Mouse (Mus musculus): Measurements from ENCODE around the gene Clstn1. TPM values are rescaled to one million over a fixed set of nuclear protein-coding genes. Genes with fewer than 3 reads are reported as not detected.
A peak's percentile ranks its signal among the peaks of the same experiment; 100 is the strongest.

Gene Clstn1
- total RNA-seq (2021) = 100 to 1,000 TPM; 747 to 821 TPM

DNA sequence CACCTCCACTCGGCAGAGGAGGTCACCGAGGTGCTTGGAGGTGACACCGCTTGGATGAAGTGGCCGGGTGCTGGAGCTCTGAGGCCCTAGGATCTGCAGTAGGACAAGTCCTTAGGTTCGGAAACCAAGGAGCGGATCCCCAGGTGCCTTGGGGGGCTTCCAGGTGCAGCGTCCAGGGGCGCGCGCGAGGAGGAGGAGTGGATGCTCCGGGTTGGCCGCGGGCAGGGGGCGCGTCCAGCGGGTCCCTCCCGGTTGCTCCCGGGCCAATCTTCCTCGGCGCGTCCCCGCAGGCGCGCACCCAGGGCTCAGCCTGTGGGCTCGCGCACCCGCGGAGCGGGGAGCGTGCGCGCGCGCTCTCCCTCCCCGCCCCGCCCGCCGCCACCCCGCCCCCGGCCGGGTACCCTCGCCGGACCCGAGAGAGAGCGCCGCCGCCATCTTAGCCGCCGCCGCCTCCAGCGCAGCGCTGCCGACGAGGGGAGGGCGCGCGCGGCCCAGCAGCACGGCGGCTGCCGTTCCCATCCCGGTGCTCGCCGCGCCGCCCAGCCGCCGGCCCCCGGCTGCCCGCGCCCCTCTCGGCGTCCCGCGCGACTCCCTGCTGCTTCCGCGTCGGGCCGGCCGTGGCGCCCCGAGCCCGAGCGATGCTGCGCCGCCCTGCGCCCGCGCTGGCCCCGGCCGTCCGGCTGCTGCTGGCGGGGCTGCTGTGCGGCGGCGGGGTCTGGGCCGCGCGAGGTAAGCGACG lies at the start of gene Clstn1:
Gene Clstn1, plus strand, starts transcription at position 425 of the 739 bp plus-strand sequence.
- peak; percentile 63 to 65 for DNase-seq

DNA sequence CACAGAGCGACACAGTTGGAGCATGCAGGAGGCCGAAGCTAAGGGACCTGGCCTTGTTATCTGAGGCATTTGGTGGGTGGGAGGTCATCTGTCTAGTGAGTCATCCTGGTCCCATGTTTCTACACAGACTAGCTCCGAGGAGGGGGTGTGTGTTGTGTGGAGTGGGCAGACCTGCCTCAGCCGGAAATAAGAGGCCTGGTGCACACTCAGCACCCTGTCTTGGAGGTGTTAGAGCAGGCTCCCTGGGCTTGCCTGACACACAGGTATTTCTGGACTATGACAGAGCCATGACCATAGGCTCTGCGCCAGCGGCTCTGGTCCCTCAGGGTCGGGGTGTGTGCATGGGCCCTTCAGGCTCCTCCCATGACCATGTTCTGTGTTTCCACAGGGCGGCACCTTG lies 46.8 kb upstream of the Clstn1 start:
- DNase-seq = no peak

DNA sequence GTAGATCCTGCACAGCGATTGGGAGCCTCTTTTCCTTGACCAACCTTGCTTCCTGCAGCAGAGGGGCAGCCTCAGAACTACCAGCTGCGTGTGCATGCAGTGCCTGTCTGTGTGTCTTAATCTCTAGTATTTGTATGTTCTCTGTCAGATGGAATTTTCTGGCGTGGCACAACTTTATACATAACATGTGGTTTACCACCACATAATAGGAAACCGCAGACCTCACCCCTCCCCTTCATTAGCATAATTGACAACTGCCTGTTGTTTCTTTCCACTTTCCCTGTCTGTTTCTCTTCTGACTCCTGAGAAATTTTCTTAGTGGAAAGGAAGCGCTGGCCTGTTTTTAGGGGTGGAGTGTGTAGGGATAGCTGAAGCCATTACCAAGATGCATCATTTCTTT lies 44.3 kb upstream of the Clstn1 start:
- no peak for DNase-seq

DNA sequence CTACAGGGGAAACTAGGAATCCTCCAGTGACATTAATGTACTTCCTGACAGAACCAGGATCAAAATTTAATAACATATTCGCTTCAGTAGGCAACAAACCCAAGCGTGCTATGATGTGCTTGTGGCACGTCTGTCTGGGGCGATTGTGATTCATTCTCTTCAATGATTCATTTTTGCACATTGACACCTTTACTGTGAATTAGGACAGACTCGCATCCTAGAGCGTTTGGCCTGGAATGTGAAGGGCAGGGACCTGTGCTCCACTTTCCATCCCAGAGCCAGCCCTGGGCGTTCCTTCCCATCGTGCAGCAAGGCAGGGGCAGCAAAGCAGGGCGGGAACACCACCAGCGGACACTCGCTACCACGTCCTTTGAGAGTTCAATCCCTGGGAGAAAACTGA lies 43.8 kb upstream of the Clstn1 start:
- DNase-seq = no peak

DNA sequence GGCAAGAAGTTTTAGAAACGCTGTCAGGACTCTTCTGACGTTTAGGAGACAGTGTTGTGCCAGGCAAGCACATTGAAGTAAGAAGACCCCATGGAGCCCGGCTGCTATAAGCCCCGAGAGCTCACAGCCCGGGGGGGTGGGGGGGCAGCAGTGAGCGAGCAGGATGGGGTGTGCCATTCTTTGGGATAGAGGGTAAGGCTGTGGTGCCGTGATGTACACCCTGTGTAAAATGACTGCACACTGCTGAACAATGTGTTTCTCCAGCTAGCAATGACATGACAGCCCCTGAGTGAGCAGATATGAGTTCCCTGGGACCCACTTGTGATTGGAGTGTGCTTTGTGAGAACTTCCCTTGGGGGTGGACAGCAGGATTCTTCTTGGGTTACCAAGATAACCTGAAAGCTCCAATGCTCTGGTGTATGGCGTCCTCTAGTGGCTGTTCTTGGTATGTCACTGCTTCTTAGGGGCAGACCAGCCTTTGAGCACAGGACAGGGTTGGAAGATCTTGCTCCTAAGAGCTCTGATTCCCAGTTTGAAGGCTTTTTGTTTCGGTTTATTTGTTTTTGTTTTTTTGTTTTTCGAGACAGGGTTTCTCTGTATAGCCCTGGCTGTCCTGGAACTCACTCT lies 43.2 kb upstream of the Clstn1 start:
- DNase-seq = peak; percentile 73 to 84

DNA sequence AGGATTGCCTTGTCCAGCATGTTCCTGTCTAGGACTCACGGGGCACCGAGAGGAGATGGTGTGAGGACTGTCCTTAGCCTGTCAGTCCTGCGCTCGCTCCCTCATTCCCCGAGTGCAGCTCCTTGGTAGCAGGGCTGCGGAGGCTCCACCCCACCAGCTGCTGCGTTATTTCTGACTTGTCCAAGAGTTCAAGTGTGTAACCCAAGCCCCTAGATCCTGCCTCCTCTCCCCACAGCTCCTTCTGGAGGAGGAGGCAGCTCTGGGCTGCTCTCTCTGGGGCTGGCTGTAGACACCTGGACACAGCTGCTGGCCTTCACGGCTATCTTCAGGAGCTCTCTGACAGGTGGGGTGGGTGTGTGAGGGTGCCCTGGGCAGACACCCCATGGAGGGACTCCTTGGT lies 41.4 kb upstream of the Clstn1 start:
- DNase-seq = no peak

DNA sequence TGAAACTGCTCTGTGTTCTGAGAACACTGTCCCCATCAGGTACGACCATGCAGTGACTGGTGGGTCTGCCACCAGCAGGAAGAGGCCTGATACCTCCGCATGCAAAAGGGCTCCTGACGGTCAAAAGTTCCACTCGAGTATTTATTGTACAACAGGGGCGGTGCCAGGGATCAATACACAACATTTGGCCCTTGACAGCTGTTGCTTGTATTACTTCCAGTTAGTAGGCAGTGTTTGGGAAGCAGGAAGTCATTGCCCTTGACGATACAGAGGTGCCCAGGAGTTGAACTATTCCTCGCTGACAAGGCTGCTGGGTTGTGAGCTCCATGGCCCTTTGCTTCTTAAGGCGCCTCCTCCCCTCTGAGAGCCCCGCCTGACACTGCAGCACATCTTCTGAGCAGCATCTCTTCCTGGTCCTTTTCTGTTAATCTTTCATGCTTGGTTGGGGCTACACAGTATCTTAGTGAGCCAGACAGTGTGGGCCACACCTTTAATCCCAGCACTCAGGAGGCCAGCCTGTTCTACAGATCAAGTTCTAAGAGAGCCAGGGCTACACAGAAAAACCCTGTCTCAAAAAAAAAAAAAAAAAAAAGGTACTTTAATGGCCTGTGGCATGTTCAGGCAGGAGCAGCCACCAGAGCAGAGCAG lies 39.3 kb upstream of the Clstn1 start:
- DNase-seq = no peak

DNA sequence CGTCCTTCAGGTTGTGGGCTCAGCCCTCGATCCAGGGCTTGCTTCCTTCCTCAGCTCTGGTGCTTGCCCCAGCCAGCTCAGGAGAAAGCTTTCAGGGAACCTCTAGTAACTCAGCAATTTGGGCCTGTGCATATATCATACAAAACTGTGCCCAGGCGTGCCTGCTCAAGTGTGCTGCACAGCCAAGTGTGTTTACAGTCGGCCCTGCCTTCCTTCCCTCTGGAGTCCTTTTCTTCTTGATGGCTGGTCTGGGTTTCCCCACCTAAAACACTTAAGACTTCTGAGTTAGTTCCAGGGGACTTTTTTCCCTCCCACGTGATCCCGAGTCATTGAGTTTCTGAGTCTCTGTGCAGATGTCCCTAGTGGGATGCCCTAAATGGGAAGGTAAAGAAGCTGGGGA lies 38.7 kb upstream of the Clstn1 start:
- no peak for DNase-seq

DNA sequence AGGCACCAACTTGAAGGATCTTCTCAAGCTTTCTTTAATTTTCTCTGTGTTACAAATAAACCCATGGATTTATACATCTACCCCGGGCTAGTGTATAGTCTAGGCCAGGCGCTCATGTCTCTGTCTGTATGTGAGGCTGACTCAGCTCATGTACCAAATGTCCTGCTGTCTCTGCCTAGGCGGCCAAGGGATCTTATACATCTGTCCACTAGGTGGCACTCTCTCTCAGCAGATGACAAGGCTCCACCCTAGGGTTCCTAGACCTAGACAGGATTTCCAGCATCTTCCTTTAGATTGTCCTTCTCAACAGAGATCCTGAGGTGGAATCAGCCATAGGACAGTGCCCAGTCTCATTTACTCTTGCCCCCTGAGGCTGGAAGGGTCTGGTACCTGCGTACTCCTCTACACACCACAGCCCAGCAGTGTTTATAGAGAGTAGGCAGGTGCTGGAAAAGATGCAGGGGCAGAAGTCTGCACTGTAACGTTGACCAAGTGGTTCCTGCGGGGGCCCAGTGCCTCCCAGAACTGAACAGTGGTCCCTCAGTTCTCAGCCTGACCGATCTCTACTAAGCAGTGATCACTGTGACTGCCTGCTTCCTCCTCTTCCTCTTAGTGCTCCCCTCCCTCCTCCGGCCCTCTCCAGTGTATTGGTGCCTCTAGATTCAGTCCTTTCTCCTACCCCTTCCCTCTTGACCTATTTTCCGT lies 36.9 kb upstream of the Clstn1 start:
- peak; percentile 81 to 83 for DNase-seq

DNA sequence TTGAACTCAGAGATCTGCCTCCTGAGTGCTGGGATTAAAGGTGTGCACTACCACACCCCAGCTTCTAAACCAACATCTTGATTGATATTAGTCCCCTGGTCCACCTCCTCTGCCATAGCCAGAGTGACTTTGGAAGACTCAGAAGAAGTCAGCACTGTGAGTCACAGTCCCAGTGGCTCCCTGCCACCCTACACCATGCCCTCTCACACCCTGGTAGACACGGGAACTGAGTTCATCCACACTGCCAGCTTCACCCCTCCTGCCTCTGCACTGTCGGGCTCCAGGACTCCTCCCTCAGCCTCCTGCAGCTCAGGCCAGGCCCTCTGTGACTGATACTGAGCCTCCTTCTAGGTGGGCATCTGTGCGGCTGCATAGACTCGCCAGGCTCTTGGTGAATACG lies 35.4 kb upstream of the Clstn1 start:
- no peak for DNase-seq

DNA sequence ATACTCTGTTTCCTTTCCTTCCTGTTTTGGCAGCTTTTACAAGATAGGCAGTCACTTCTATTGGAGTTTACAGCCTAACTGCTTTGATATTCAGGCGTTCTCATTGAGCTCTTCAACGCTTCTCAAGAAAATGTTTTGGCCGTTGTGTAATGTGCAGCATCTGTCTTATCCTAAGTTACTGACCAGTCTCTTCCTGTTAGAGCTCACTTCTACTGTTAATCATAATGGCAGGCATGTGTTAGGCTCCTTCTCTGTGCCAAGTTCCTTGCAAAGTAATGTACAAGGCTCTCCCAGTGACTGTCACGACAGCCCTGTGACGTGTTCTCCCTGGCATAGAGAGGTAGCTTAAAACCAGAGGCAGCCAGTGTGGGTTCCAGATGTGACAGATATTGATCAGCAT lies 34.6 kb upstream of the Clstn1 start:
- DNase-seq = no peak

DNA sequence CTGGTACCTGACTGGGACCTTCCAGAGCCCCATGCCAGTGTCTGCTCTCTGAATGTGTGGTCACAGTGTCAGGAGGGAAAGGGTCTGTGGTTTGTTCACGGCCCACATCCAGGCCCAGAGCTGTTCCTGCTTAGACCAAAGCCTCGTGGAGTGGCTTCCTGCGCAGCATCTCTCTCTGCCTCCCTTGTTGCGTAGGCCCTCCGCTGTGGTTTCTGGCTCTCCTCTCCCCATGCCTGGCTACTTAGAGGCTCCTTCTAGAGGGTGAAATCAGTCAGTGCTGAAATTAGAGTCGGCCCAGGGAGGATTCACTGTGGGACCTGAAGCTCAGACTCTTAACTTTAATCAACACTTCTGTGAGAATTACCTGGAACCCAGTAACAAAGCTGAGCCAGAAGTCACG lies 32.4 kb upstream of the Clstn1 start:
- no peak for DNase-seq

DNA sequence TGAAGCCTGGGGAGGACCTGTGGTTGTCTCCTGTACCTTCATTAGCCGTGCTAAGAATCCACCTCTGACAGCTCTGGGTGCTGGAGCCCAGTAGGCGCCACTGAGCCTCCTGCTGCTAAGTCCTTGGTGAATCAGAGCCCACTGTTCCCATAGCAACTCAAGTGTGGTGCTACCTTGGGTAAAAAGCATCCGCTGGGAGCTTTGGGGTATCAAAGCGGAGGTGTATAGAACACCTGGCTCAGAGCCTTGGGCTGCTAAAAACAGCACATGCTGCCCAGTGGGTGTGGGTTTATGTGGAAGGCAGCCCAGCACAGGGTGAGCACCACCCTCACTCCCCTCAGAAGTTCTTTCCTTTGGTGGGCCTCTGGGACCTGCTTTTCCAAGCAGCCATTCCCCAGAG lies 30.2 kb upstream of the Clstn1 start:
- DNase-seq = peak; percentile 49 to 60

DNA sequence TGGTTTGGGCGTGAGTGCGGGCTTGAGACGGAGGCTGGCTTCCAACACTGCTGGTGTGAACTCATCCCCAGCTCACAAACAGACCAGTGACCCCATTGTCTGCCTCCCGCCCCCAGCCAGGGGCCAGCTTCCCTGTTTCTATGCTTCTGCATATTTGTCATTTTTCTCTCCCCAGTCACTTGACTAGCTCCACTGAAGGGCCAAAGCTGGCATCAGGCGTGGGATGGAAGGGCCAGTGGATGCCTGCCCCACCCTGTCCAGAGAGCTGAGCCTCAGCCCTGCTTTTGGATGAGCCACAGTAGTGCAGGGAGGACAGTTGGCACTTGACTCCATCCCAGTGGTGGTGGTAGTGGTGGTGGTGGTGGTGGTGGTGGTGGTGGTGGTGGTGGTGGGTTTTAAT lies 28.4 kb upstream of the Clstn1 start:
- DNase-seq = no peak

DNA sequence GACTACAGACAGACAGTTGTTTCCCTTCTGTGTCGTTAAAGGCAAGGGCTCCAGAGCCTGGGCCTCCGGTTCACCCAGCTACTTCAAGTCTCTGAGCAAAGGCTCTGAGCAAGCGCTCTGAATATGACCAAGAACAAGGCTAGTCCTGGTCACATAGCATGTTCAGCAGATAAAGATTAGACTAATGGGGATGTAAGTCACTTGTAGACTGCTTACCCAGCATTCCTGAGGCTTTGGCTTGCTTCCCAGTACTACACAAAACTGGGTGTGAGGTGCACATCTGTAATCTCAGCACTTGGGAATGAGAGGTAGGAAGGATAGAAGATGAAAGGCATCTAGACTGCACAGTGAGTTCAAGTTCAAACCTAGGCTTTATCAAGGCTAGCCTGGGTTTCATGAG lies 27.9 kb upstream of the Clstn1 start:
- no peak for DNase-seq

DNA sequence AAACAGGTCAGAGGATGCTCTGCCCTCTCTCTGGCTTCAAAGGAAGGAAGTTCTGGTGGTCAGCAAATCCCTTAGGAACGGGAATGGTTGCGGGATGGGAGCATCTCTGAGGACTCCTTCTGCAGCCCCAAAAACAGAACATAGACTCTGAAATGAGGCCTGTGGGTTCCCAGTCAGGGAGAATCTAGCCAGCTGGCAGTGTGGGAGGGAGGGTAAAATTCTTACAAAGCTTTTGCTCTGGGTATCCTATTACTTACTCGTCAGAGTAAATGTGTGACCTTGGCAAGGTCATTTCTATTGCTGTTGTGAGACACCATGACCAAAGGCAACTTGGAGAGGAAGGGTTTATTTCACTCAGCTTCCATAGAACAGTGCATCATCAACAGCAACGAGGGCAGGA lies 24.9 kb upstream of the Clstn1 start:
- peak in 1 of 2 experiments; percentile 45 for DNase-seq

DNA sequence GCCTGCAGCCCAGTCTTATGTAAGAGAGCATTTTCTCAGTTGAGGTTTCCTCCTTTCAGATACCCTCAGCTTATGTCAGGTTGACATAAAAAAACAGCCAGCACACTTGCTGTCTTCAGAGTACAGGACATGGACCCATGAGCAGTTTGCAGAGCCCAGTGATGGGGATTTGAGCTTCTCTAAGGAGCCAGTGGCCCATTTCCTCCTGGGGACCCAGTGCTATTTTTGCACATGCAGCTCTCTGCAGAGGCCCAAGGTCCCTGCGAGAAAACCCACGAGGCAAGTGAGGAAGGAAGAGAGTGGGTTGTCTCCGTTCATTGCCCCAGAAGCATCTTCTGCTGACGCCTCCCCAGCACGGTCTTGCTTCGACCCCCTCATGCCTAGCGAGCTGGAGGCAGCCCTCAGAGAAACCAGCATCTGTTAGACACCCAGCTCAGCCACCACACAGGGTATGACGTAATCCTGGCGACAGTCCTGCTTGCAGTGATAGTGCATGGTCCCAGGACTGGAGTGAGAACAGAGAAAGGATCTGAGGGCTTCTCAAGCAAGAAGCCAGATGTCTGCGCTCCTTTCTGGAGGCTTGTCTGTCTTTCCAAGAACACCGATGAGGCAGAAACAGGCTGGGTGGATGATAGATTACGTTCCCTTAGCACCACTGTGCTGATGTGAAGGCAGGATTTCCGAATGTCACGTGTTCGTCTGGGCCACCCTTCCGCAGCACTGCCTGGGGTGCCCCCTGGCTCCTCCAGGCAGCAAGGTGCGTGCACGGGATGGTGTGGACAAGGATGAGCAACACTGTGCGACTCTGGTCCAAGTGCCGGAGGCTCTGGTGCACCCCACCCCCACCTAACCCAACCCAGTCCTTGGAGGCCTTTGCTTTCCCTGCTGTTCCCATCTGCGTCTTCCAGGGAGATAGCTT lies 24.0 kb upstream of the Clstn1 start:
- DNase-seq = peak; percentile 68 to 74

DNA sequence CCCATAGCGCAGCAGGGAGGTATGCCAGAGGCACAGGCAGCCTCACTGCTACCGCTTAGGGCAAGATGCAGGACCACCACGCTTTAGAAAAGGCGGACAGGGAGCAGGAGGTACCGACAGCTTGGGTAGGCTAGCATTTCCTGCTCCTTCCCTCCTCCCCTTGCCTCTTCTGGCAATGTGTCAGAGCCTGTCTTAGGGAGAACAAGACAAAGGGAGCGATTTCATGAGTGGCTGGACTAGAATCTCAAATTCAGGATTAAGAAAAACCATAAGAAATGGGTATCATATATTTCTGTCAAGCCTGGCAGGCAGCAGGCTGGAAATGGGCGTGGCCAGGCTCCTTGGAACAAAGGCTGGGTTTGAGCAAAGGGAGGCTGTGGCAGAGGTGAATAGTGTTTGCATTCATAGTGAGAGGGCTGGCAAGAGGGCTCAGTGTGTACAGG lies 23.3 kb upstream of the Clstn1 start:
- DNase-seq = no peak

DNA sequence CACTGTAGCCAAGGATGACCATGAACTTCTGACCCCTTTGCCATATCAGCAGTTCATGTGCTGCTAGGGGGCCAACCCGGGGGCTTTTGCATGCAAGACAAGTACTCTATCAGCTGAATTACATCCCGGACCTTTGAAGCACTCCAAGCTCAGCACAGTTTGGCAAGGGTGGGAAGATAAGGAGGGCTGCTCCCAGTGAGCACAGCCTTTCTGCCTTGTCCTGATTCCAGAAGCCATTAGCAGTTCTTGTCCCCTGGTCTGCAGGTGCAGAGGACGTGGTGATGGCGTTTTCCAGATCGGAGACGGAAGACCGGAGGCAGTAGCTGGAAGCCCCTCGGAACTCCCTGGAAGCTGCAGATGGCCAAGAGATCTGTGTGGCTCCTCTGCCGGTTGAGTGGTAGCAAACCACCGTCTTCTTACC lies 22.3 kb upstream of the Clstn1 start:
- no peak for DNase-seq

DNA sequence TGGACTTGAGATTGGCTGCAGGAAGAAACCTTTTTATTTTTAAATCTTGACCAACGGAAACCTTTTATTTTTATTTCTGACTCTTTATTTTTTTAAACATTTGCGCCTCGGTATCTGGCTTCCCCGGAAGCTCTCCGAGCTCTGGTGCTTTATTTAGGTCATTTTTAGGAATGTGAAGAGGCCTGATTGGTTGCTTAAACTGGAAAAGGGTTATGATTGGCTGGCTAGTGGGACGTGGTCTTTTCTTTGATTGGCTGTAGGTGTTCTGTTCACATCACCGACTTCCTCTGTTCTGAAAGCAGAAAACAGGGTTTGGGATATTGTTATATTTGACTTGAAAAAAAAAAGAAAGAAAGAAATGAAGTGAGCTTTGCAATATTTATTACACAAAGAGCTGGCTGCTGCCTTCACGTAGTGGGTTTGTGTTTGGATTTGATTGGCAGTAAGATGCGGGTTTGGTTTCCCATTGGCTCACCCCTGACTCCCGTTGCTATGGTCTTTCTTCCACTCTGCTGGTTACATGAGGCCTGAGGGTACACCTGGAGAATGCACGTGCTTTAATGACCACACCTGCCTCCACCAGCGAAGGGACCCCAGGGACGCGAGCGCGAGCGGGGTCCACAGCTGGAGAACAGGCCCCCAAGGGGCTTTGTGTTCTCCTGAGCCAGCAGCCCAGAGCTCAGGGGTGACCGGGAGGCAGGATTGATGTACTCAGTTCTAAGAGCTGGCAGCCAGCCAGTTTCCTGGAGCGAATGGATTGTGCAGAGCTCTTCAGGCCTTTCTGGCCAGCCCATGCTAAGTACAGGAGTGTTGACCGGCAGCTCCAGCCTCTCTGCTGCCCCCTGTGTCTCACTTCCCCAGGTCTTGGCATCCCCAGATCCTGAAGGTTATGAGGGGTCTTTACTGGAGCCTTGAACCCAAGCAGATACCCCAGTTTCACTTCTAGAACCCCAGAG lies 21.5 kb upstream of the Clstn1 start:
- no peak for DNase-seq

All from layer of hippocampus, postnatal 36 days (tissue).